ENCODE assay signal across 8 mouse cellular contexts in genomic region chr8:126589507-126590023, GRCm38 (mm10). TPM values are rescaled to one million over a fixed set of nuclear protein-coding genes. Genes with fewer than 3 reads are reported as not detected.
DNase-seq lines count a peak whose midpoint lies in the region; ATAC-seq and TF ChIP-seq lines count a peak whose summit lies in the region.

No protein-coding gene starts in this region.

- peak overlapping the region; percentile 93 for H3K4me3 ChIP-seq in layer of hippocampus, adult 2 months
- H3K4me3 ChIP-seq in cortical plate, adult 2 months (ENCODE audit: insufficient read depth, low read length) = peak overlapping the region; percentile 78
- peak overlapping the region; percentile 98 for H3K4me3 ChIP-seq in hindbrain, postnatal 0 days (ENCODE audit: low read length)
- peak overlapping the region; percentile 99 for H3K4me3 ChIP-seq in midbrain, postnatal 0 days (ENCODE audit: low read depth, low read length)

- DNase-seq in layer of hippocampus, adult 2 months (ENCODE audit: low spot score in 2 of 2) = no peak
- DNase-seq in layer of hippocampus, adult 11-12 months (ENCODE audit: low spot score) = no peak
- DNase-seq in hindbrain, postnatal 0 days (ENCODE audit: low spot score) = no peak
- DNase-seq in midbrain, postnatal 0 days (ENCODE audit: low spot score) = no peak
- DNase-seq in cerebellum, postnatal 36 days = no peak
- DNase-seq in left cerebral cortex, postnatal 25 days (ENCODE audit: low spot score in 2 of 2) = no peak

- no peak for TF ChIP-seq CTCF in layer of hippocampus, adult 2 months (conservative IDR thresholded peaks at IDR 0.05)
- TF ChIP-seq CTCF in cortical plate, adult 2 months (IDR thresholded peaks at IDR 0.05; ENCODE audit: extremely low read depth, insufficient read depth, low read length) = no peak
- no peak for TF ChIP-seq CTCF in hindbrain, postnatal 0 days (IDR thresholded peaks at IDR 0.05; ENCODE audit: low read depth)
- TF ChIP-seq CTCF in midbrain, postnatal 0 days (IDR thresholded peaks at IDR 0.05) = no peak

- H3K9me3 ChIP-seq in hindbrain, postnatal 0 days (ENCODE audit: low read length) = no peaks in the 10 kb centered on the region
- no peaks in the 10 kb centered on the region for H3K9me3 ChIP-seq in midbrain, postnatal 0 days (ENCODE audit: low read length)

- peaks cover 9% of the 10 kb centered on the region for H3K4me1 ChIP-seq in cortical plate, adult 2 months (ENCODE audit: control insufficient read depth, insufficient read depth, low read length)
- H3K4me1 ChIP-seq in hindbrain, postnatal 0 days (ENCODE audit: insufficient read depth, low read length) = peaks cover 29% of the 10 kb centered on the region
- peaks cover 13% of the 10 kb centered on the region for H3K4me1 ChIP-seq in midbrain, postnatal 0 days (ENCODE audit: insufficient read depth, low read length)

- peaks cover 5% of the 10 kb centered on the region for H3K36me3 ChIP-seq in hindbrain, postnatal 0 days (ENCODE audit: insufficient read depth, low read length)
- H3K36me3 ChIP-seq in midbrain, postnatal 0 days (ENCODE audit: insufficient read depth, low read length) = peaks cover 9% of the 10 kb centered on the region; the same call in 1 of the 2 replicates

- H3K4me2 ChIP-seq in hindbrain, postnatal 0 days (ENCODE audit: low read depth, low read length) = peak overlapping the region; percentile 99
- H3K4me2 ChIP-seq in midbrain, postnatal 0 days (ENCODE audit: low read depth, low read length, poor library complexity, severe bottlenecking) = peak overlapping the region; percentile 96

- H3K27ac ChIP-seq in layer of hippocampus, adult 2 months = peak overlapping the region; percentile 99
- peak overlapping the region; percentile 76; the same call in 1 of the 2 replicates for H3K27ac ChIP-seq in cortical plate, adult 2 months (ENCODE audit: insufficient read depth, low read length)
- H3K27ac ChIP-seq in hindbrain, postnatal 0 days = peak overlapping the region; percentile 27
- no peak overlapping the region for H3K27ac ChIP-seq in midbrain, postnatal 0 days (ENCODE audit: low read depth, low read length)

- peak overlapping the region; percentile 58 for H3K9ac ChIP-seq in hindbrain, postnatal 0 days (replicated peaks; ENCODE audit: low read length)
- peak overlapping the region; percentile 98 for H3K9ac ChIP-seq in midbrain, postnatal 0 days (replicated peaks; ENCODE audit: low read length, poor library complexity, severe bottlenecking)

- no peak for ATAC-seq in hindbrain, postnatal 0 days
- ATAC-seq in midbrain, postnatal 0 days (ENCODE audit: low FRiP score) = no peak
- no peak for ATAC-seq in activated CD4-positive, CD25-positive, alpha-beta regulatory T cell, adult 4 months

- no peak for TF ChIP-seq POLR2A in cortical plate, adult 2 months (IDR thresholded peaks at IDR 0.05; ENCODE audit: extremely low read depth, insufficient read depth, low read length)

- no peaks in the 10 kb centered on the region for H3K27me3 ChIP-seq in hindbrain, postnatal 0 days (ENCODE audit: insufficient read depth, low read length)
- H3K27me3 ChIP-seq in midbrain, postnatal 0 days (ENCODE audit: insufficient read depth, low read length) = no peaks in the 10 kb centered on the region

- intact Hi-C loops in left cerebral cortex, postnatal 25 days (cut with DNase I) = no loop called here

- WGBS in hindbrain, postnatal 0 days = 13% methylated on average over 1 of the region's 1 CpGs
- WGBS in midbrain, postnatal 0 days = 7% methylated on average over 1 of the region's 1 CpGs

RNA-seq across cellular contexts. Expression of gene Irf2bp2, which starts 4.2 kb away (rescaled TPM):
- total RNA-seq in layer of hippocampus, adult 2 months (2021) = 10 to 100 TPM; 53.0 to 60.4 TPM
- polyA plus RNA-seq in cortical plate, adult 2 months (2012; rRNA removed) = 32.9 and 33.2 TPM in 2 replicates
- 91.5 and 99.1 TPM in 2 replicates for total RNA-seq in hindbrain, postnatal 0 days (2014; rRNA removed)
- polyA plus RNA-seq in hindbrain, postnatal 0 days (2015; fragmentation: Nextera tagmentation; extraction: Ambion mirVana) = 10.2 and 11.4 TPM in 2 replicates
- 81.3 and 88.2 TPM in 2 replicates for total RNA-seq in midbrain, postnatal 0 days (2014; rRNA removed)
- polyA plus RNA-seq in midbrain, postnatal 0 days (2015; fragmentation: Nextera tagmentation; extraction: Ambion mirVana) = 8.0 and 9.2 TPM in 2 replicates
- total RNA-seq in left cerebral cortex, postnatal 25 days (2021) = 10 to 100 TPM; 55.5 to 62.7 TPM
- polyA plus RNA-seq in activated CD4-positive, CD25-positive, alpha-beta regulatory T cell, adult 4 months (2017; shearing (Covaris generic)) = 10 to 100 TPM; 17.8 to 22.2 TPM
